Mouse (Mus musculus) heart, adult 2 months (tissue): Measurements from ENCODE around the gene Rest. TPM values are rescaled to one million over a fixed set of nuclear protein-coding genes. Genes with fewer than 3 reads are reported as not detected.
A peak's percentile ranks its signal among the peaks of the same experiment; 100 is the strongest.
"Not testable (repeated sequence)": the region's sequence is repeated elsewhere in the genome, so short reads cannot be mapped to it uniquely, and the experiment has no call there.

Source experiments
- DNase-seq, 2 experiments: peaks; one replicate each; pipeline ENCODE4 v3.0.0; 2021
- H3K27ac ChIP-seq: fragments of 200-600 bp; 2 replicates; pipeline ENCODE4 v1.8.1; 2022
- H3K27me3 ChIP-seq: fragments of 200-500 bp; 2 replicates; pipeline ENCODE4 v1.6.1; 2012; ENCODE audit warnings: mild to moderate bottlenecking, low read length, inconsistent platforms, mixed read lengths; ENCODE audit not compliant: control insufficient read depth, insufficient read depth
- H3K36me3 ChIP-seq: fragments of 200-500 bp; 2 replicates; pipeline ENCODE4 v1.6.1; 2012; ENCODE audit warnings: low read length, inconsistent platforms; ENCODE audit not compliant: control insufficient read depth, insufficient read depth
- H3K4me1 ChIP-seq: fragments of 200-500 bp; 2 replicates; pipeline ENCODE4 v1.6.1; 2011; ENCODE audit warnings: low read length; ENCODE audit not compliant: control insufficient read depth, insufficient read depth
- H3K4me3 ChIP-seq: fragments of 200-600 bp; 2 replicates; pipeline ENCODE4 v1.8.1; 2022
- H3K79me2 ChIP-seq: fragments of 200-500 bp; replicated peaks from 2 replicates; pipeline ENCODE4 v1.6.1; 2012; ENCODE audit warnings: mild to moderate bottlenecking, inconsistent platforms, low read length, moderate library complexity, mixed read lengths; ENCODE audit not compliant: control insufficient read depth, insufficient read depth
- H3K9ac ChIP-seq: fragments of 200-500 bp; 2 replicates; pipeline ENCODE4 v1.6.1; 2012; ENCODE audit warnings: low read depth, mild to moderate bottlenecking, control low read depth, inconsistent platforms, low read length, mixed read lengths
- CTCF ChIP-seq: fragments of 200-600 bp; IDR thresholded peaks from 2 replicates; pipeline ENCODE4 v1.8.1; 2022; ENCODE audit warnings: antibody characterized with exemption, mild to moderate bottlenecking, moderate library complexity
- EP300 ChIP-seq: fragments of 200-500 bp; IDR thresholded peaks from 2 replicates; pipeline ENCODE4 v1.6.1; 2011; ENCODE audit warnings: low read depth, low read length, control low read depth; ENCODE audit not compliant: insufficient read depth
- POLR2A ChIP-seq: fragments of 200-500 bp; IDR thresholded peaks from 2 replicates; pipeline ENCODE4 v1.6.1; 2011; ENCODE audit warnings: mild to moderate bottlenecking, low read depth, low read length, control low read depth; ENCODE audit not compliant: insufficient read depth
- WGBS: fragments of 180-500 bp; shearing (Covaris S2); methylation state at CpG from one replicate; pipeline ENCODE4 v1.1.7; 2018; 5-methylcytosine and 5-hydroxymethylcytosine counted together
- intact Hi-C: fragments of 180-260 bp; cut with DNase I; formaldehyde crosslinking; loops from one replicate; pipeline ENCODE4 v1.15.1; 2025
- long read RNA-seq: library from polyadenylated mRNA; stranded (forward); transcript quantifications from one replicate; pipeline ENCODE4 v2.0.0, GENCODE M21; 2021
- polyA plus RNA-seq: library from polyadenylated mRNA; depleted of rRNA; stranded (reverse); fragments of >200 nt; gene quantifications from 2 replicates; pipeline ENCODE4 v1.2.3, GENCODE M21; 2012; rRNA removed
- total RNA-seq, 2 experiments: library from RNA; stranded (reverse); gene quantifications; 2 replicates each; pipeline ENCODE4 v1.2.3; 2021

The Rest gene
- 10 to 100 TPM; 12.8 to 13.2 TPM for total RNA-seq
- 3.7 and 6.8 TPM in 2 replicates for polyA plus RNA-seq
- long read RNA-seq, full-length matches to known transcripts: 4 of 4 reads
- long read RNA-seq, partial matches to known transcripts: 0 of 4 reads
- long read RNA-seq, other reads (novel, unspliced or antisense): 0 of 4 reads

DNA sequence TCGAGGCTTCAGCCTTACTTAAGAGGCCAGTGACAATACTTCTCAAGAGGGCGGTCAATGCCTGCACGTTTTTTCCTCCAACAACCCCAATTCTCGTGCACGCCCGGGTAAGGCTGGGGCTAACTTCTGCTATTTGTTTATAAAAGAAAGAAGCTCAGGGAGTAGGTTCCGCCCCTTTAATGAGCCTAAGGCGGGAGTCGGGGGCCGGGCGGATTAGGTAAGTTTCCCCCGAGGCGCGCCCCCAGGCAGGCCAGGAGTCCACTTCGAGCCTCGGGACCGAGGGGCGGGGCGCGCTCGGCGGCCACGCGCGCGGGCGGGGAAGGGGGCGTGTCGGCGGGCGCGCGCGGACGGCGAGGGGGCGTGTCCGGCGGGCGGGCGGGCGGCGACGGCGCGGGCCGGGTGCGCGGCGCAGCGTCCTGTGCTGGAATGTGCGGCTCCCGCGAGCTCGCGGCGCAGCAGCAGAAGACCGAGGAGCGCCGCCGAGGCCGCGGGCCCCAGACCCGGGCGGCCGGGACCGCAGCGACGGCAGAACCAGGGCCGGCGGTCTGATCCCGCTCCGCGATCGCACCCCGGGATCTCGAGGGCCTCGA lies at the start of gene Rest:
TSS of gene Rest (plus strand) at position 411 of the 590 bp plus-strand sequence.
- Histone ChIP-seq H3K9ac (peak within 1 kb of the TSS; percentile 79), H3K79me2 (peaks cover 6% of the 10 kb centered on the region), H3K4me1 (peaks cover 1% of the 10 kb centered on the region), H3K4me3 (peak within 1 kb of the TSS; percentile 91), H3K27me3 (no peaks in the 10 kb centered on the region; the same call in 1 of the 2 replicates), H3K36me3 (no peaks in the 10 kb centered on the region), H3K27ac (peak within 1 kb of the TSS; percentile 83)
- intact Hi-C loops: loop anchor here (2.0 kb wide), 1 partner anchor 48 kb away; no protein-coding TSS in a partner anchor
- TF ChIP-seq POLR2A (no peak; the same call in 1 of the 2 replicates), EP300 (no peak), CTCF (no peak)
- 3% methylated on average over 77 of the region's 78 CpGs for WGBS
- DNase-seq: peak; percentile 86 to 90

DNA sequence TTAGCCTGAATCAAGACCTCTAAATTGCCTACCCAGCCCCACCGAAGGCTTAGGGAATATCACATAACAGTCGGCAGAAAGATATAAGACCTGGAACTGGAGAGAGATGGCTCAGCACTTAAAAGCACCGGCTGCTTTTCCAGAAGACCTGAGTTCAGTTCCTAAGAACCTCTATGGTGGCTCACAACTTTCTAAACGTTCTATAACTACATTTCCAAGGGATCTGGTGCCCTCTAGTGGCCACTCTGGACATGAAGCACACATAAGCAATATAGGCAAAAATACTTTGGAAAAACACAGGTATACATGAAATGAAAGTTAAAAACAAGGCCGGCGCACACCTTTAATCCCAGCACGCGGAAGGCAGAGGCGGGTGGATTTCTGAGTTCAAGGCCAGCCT lies 48.1 kb upstream of the Rest start:
- 9% methylated on average over 9 of the region's 9 CpGs for WGBS
- H3K27ac ChIP-seq: no peak overlapping the region

GRCm38 (mm10) chr5:77217724-77218123 lies 47.6 kb upstream of the Rest start:
- no peak overlapping the region for H3K4me3 ChIP-seq
- no peak for DNase-seq

More for the DNA sequence above, 48.1 kb upstream of the Rest start:
- no peak overlapping the region for H3K9ac ChIP-seq
- intact Hi-C loops: loop anchor here (1.0 to 5.0 kb wide), 5 partner anchors 45 to 218 kb away; no protein-coding TSS in a partner anchor
- no peaks in the 10 kb centered on the region for H3K36me3 ChIP-seq
- H3K27me3 ChIP-seq: no peaks in the 10 kb centered on the region
- DNase-seq: peak; percentile 56 to 66
- no peak overlapping the region for H3K4me3 ChIP-seq
- TF ChIP-seq CTCF (peak; percentile 83), POLR2A (no peak)
- H3K79me2 ChIP-seq: no peaks in the 10 kb centered on the region
- H3K4me1 ChIP-seq: no peaks in the 10 kb centered on the region; the same call in 1 of the 2 replicates

GRCm38 (mm10) chr5:77223043-77223975 lies 42.0 kb upstream of the Rest start:
- WGBS: 62% methylated on average over 11 of the region's 11 CpGs
- no peak overlapping the region for H3K9ac ChIP-seq

More at GRCm38 (mm10) chr5:77217724-77218123, 47.6 kb upstream of the Rest start:
- no peaks in the 10 kb centered on the region for H3K27me3 ChIP-seq
- intact Hi-C loops: loop anchor here (1.0 to 5.0 kb wide), 5 partner anchors 45 to 219 kb away; no protein-coding TSS in a partner anchor
- H3K9ac ChIP-seq: no peak overlapping the region
- no peak for TF ChIP-seq CTCF
- no peak for TF ChIP-seq EP300
- TF ChIP-seq POLR2A: no peak
- no peak overlapping the region for H3K27ac ChIP-seq
- no peaks in the 10 kb centered on the region; the same call in 1 of the 2 replicates for H3K4me1 ChIP-seq
- H3K36me3 ChIP-seq: no peaks in the 10 kb centered on the region
- 5% methylated on average over 2 of the region's 2 CpGs for WGBS
- H3K79me2 ChIP-seq: no peaks in the 10 kb centered on the region

DNA sequence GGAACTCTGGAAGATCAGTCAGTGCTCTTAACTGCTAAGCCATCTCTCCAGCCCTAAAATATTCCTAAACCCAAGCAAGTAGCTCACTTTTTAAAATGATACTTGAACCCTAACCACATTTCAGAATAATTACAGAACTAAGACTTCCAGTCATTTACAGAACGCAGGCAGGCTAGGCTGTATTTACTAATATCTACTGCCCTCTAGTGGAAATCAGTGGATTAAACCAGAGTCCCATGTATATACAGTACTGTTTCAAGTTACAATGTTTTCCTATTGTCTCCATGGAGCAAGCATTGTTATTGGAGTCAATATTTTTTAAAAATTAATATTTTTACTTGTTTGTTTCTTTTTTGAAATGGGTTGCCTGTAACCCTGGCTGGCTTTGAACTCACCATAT lies 36.3 kb upstream of the Rest start:
- no peak overlapping the region for H3K4me3 ChIP-seq
- H3K9ac ChIP-seq: no peak overlapping the region
- TF ChIP-seq EP300 (no peak), CTCF (peak; percentile 87)
- no peak overlapping the region for H3K27ac ChIP-seq
- DNase-seq: no peak
- no peaks in the 10 kb centered on the region for H3K79me2 ChIP-seq
- WGBS: 7% methylated on average over 1 of the region's 1 CpGs
- H3K36me3 ChIP-seq: no peaks in the 10 kb centered on the region
- H3K4me1 ChIP-seq: no peaks in the 10 kb centered on the region
- H3K27me3 ChIP-seq: no peaks in the 10 kb centered on the region
- intact Hi-C loops: no loop called here

More at GRCm38 (mm10) chr5:77223043-77223975, 42.0 kb upstream of the Rest start:
- H3K4me3 ChIP-seq: no peak overlapping the region
- TF ChIP-seq POLR2A: no peak
- peak; percentile 75 for TF ChIP-seq CTCF
- H3K79me2 ChIP-seq: no peaks in the 10 kb centered on the region
- no peaks in the 10 kb centered on the region for H3K36me3 ChIP-seq
- H3K27ac ChIP-seq: no peak overlapping the region
- no peaks in the 10 kb centered on the region for H3K4me1 ChIP-seq
- H3K27me3 ChIP-seq: no peaks in the 10 kb centered on the region
- intact Hi-C loops: no loop called here
- DNase-seq: no peak

- WGBS: 91% methylated on average over 4 of the region's 4 CpGs
- H3K9ac ChIP-seq, H3K27ac ChIP-seq, H3K4me3 ChIP-seq, H3K4me1 ChIP-seq, DNase-seq, intact Hi-C loops, H3K36me3 ChIP-seq, H3K27me3 ChIP-seq, H3K79me2 ChIP-seq: not testable (repeated sequence)
Measured at GRCm38 (mm10) chr5:77231863-77232262, 33.4 kb upstream of the Rest start.
